Mouse (Mus musculus) cerebellum, adult 9-10 months (tissue): ENCODE measurements around the gene Cib2.

Source experiments
- DNase-seq: peaks from one replicate; pipeline ENCODE4 v3.0.0; 2022

Cib2 gene

DNA sequence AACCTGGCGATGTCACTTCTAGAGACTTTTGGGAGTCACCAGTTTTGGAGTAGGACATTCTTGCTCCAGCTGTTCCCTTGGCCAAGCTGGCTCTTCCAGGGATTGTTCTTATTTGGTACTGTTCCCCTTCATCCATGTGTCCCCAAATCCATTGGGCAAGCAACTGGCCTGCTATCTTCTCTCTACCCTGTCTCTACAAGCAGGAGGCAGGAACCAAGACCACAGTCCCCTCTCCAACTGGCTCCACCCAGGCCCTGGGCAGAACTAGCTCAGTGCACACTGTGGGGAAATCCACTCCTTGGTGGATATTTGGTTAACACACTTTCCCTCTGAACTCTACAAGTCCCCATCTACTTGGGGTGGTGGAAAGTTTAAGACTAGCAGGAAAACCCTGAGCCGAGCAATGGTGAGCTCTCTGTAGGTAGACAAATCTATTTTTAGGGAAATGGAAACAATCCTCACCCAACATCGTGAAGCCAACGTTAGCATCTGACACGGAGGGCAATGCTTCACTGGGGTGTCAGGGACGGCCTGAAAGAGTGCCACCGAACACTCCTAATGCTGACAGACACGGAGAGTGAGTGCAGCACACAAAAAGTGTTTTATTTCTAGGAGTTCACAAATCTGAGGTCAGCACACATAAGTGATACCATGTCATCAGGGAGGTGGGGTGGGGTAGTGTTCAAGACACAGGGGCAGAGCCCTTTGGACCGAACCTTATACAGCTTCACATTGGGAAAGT lies 15.6 kb downstream of the Cib2 start:
- DNase-seq, result no peak

DNA sequence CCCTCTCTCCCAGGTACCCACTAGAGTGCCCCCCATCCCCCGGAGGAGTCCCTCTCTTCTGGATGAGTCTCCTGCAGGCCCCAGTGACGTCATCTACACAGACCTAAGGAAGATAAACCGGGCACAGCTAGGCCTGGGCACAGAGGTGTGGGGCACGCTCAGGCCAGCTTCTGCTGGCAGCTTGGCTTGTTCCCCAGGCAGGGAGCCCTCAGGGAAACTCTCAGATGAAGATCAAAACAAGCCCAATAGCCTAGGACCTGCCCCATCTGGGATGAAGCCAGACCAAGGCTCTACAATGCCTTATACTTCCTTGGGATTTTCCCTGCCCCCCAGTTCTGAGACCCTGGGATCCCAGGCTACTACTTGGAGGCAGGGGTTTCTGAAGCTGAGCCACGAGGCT lies 19.2 kb downstream of the Cib2 start:
- no peak for DNase-seq

DNA sequence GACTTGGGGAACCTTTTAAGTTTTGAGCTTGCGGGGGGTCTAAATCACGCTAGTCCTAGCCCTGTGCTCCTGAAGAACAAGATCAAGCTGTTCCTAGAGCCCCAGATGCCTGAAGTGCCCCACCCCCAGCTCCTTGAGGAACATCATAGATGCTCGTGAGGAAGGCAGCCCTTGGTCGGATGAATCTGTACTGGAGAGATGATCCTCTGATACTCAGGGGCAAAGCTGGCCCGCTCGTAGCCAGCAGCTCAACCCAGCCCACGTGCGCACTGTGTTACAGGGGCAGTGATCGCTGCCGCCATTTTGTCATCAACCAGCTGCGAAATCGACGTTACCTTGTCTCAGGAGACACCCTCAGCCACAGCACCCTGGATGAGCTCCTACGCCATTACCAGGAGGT lies 21.3 kb downstream of the Cib2 start, which contains the start of gene Sh2d7:
TSS of gene Sh2d7 (plus strand) at position 301 of the 400 bp plus-strand sequence.
- DNase-seq, result no peak

DNA sequence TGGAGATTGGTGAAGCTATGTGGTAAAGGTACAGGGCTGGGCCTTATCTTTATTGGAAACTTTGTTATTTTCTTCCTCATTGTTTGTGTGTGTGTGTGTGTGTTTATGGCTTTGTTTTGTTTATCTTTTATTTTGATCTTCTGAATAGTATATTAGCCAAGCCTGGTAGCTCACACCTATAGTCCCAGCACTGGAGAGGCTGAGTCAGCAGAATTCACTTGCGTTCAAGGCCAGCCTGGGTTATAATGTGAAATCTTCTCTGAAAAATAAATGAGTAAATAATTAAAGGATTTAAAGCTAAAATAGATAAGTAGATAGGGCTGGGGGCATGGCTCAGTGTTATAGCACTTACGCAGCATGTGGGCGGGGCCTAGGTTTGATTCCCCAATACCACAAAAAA lies 21.8 kb downstream of the Cib2 start:
- DNase-seq, result no peak

DNA sequence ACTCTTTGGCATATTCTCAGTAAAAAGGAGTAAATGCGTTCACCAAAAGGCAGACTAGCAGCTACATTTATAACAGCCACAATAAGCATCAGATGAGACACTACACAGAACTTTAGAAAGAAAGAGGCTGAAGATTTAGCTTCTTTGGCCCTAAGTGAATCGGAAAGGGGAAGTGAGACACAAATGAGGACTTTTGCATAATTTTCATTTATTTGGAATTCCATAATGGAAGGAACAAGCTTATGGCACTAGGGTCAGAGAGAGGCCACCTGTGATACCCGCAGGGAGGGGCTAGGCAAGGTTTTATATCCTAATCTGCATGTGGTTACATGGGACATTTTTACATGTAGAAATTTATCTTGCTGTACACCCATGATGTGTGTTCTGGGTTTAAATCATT lies 22.5 kb downstream of the Cib2 start:
- no peak for DNase-seq

DNA sequence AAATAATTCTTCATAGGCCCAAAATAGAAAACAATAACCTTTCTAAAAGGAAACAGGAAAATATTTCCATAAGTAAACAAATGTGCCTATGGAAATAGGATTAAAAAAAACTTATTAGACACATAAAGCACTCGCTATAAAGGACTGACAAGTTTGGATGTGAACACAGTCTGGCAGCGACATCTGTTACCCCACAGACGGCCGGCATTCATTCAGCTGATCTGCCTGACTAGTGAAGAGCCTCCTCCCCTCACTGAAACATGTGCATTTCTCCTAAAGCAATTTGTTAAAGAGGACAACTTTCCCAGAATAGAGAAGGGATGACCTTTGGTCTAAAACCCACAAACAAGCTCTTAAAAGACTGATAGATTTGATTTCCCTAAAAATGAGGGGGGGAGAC lies 23.0 kb downstream of the Cib2 start:
- no peak for DNase-seq

DNA sequence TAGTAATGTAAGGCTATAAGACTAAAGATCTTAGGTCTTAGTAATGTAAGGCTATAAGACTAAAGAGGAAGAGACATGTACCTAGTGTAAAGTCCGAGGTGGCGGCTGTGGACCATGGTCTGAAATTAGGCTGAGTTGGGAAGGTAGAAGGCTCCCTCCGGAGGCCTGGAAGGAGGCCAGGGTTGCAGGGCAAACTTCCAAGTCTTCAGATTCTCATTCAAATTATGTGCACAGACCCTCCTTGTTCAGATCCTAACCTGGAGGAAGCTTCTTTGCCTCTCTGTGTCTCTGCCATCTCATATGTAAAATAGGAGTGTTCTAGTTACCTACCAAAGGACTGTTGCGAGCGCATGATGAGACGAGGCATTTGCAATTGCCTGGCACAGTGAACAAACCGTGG lies 23.8 kb downstream of the Cib2 start:
- no peak for DNase-seq

DNA sequence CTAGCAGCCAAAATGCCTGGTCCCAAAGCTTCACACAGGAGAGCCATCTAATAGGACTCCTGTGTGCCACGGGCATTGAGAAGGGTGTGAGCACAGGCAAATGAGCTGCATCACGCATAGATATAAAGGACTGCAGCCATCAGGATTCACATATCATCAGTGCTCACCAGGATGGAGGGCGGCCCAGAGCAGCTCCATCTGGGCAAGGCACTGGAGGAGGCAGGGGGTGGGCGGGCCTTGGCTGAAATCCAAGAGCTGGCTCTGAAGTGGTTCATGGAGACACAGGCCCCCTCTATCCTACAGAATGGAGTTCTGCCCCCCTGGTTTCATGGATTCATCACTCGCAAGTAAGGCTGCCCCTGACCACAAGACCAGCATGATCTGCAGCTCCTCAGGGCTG lies 26.0 kb downstream of the Cib2 start:
- DNase-seq, result no peak

DNA sequence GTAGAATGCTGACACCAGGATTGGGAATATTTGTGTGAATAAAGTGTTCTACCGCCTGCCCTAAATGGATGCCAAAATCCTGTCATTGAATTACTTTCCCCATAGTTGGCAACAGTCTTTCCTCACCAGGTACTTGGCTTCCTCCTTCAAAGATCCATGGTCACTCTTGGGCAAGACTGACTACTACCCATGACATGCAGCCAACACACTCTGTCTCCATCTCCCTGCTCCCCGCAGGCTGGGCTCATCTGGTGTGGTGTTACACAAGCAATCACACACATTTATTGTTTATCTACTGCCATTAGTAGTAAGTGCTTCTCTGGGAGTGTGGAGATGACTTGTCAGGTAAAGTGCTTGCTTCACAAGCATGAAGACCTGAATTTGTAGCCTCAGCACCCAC lies 27.1 kb downstream of the Cib2 start:
- DNase-seq, result no peak

DNA sequence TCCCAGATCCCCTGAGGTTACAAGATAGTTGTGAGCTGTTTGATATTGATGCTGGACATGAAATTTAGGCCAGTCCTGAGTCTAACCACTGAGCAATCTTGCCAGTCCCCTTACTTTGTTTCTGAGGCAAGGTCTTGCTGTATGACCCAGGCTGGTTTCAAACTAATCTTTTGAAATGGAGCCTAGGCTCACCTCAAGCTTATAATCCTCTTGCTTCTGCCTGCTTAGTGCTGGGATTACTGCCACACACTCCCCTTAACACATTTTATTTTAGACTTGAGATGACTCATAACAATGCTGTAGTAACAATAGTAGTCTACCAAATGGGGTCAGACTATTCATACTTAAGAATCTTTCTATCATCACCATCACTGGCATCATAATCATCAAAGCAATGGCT lies 28.6 kb downstream of the Cib2 start:
- DNase-seq, result no peak

DNA sequence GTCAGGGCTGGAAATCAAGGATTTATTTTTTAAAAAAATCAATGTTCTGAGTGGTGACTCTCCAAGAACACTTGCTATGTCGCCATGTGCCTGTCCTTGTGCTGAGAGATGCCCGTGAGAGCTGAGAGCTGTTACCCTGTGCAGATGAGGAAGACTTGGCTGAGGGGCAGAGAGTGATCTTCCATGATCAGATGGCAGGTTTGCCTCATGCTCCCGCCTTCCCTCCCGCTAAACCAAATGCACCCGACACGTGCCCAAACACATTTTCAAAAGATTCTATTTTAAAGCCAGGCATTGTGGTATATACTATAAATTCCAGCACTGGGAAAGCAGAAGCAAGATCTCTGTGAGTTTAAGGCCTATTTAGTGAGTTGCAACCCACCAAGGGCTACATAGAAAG lies 29.2 kb downstream of the Cib2 start:
- DNase-seq, result no peak

DNA sequence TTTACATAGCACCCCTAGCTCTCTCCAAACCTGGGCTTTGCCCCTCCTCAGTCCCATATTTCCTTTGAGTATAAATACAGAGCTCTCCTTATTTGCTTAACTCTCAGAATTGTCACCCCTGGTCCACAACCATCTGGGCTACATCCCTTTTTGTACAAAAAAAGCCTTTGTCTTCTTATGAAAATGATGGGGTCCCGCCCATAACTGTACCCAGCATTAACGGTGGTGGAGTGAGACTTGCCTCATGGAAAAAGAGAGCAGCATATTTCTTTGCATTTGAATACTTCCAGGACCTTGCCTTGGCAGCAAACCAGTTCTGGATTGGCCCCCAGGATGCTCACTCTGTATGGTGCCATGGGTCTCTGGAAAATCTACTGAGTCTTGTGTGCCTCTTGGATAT lies 30.1 kb downstream of the Cib2 start:
- no peak for DNase-seq

DNA sequence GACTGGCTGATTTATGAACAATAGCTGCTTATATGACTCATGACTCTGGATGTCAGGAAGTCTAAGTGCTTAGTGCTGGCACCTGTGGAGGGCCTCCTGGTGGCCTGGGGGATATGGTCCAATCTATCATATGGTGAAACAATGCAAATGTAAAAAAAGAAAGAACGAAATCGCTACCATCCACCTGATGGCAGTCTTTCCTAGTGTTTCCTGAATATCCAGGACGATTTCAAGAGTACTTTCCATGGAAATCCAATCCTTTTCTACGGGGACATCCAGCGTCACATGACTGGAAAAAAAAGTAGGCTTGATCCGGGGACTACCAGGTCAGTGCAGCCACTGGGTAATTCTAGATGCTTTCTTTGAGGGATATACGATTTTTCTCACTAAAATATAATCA lies 32.3 kb downstream of the Cib2 start:
- DNase-seq, result no peak

DNA sequence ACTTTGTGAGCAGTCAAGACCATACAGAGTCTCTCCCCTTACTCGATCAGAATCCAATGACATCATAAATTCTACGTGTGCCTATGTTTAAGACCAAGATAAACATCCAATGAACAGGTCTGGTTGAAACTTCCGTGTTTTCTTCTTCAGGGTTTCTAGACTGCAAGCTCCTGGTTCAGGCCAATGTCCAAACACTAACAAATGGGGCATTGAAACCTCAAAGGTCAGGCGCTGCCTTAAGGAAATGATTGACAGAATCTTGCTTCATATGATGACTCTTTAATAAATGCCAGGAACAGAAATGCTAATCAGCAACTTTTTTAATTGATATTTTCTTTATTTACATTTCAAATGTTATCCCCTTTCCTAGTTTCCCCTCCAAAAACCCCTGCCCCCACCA lies 39.7 kb downstream of the Cib2 start:
- DNase-seq, result no peak

DNA sequence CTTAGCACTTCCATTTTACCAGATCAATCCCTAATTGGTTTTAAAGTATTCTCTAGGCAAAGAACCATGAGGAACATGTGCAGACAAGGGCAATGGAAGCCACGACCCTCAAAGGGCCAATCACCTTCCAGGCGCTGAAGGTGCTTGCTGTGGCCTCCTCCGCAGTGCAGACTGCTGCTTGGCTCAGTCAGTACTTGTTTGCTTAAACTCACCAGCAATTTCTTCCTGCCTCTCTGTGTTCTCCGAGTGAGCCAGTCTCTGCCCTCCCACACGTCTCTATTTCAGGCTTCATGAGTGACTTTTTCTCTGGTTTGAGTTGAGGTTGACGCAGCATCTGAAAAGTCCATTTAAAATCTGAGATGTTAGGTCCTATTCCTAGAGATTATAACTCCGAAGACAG lies 41.1 kb downstream of the Cib2 start:
- no peak for DNase-seq

DNA sequence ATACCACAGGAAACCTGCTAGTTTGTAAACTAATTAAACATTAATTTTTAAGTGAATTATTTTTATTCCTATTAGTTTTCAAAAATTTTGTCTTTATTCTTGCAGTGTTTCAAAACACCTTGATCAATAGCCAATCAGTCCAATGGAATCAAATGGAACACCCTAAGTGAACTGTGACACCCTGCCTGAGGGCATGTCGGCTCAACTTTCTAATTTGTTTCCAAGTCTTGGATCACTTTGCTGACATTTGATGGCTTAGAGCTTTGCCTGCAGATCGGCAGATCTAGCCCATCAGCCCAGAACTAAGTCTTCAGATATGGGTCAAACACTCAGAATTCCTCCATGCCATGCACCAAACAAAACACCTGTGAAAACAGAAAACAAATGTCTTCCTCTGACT lies 44.0 kb downstream of the Cib2 start:
- DNase-seq, result no peak

DNA sequence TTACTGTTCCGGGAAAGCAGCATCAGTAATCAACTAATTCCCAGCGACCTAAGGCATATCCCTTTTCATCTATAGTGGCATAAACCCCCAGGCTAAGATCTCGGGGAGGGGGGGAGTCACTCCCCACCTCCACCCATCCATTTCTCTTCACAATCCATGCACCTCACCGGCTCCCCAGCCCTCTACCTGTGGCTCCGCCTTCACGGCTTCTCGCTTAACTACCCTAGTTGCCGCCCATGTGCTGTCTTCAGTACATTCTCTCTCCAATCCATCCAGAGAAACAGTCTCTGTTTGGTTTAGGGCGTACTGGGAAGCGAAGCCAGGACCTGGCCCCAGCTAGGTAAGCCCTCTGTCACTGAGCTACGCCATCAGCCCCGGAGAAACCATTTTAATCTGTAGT lies 57.1 kb downstream of the Cib2 start:
- peak; percentile 59 for DNase-seq

DNA sequence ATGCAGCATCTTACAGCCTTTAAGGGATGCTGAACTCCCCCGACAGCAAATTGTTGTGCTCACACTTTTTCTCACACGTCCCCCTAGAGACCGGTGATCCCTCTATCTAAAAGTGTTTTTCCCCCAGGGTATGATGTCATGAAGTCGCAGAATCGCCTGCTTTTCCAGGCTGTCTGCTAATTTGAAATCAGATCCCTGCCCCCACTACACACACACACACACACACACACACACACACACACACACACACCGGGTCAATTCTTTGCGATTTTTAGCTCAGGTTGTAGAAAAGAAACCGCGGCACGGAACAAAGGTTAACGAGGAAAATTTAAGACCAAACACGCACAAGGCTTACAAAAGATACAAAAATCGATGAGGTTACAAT lies 57.9 kb downstream of the Cib2 start:
- DNase-seq, result no peak

DNA sequence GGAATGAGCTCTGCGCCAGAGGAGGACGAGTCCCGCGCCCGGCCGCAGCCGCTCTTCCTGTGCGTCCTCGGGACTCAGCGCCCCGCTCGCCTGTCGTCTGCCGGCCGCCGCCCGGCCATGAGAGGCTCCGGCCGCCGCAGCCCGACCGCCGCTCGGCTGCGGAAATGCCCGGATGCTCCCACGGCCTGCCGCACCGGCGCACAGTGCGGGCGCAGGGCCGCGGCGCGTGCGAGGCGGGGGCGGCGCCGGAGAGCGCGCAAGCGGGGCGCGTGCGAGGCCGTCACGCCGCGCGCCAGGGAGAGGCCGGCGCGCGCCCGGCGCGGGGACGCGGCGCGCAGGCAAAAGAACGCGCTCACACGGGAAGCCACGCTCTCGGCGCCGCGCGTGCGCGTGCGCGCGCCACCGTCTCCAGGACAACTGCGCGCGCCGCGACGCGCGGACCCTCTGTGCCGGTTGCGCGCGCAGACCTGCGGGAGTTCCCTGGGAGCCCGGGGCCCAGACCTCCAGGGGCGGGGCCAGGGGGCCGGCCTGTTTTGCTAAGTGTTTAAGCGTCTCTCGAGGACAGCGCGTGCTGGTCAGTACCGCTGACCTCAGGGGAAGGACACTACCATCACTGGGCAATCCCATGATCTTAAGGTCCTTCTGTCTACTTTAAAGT lies 58.4 kb downstream of the Cib2 start, which contains the start of gene Dmxl2:
TSS of gene Dmxl2 (minus strand) at position 174 of the 658 bp plus-strand sequence.
- peak; percentile 92 for DNase-seq

DNA sequence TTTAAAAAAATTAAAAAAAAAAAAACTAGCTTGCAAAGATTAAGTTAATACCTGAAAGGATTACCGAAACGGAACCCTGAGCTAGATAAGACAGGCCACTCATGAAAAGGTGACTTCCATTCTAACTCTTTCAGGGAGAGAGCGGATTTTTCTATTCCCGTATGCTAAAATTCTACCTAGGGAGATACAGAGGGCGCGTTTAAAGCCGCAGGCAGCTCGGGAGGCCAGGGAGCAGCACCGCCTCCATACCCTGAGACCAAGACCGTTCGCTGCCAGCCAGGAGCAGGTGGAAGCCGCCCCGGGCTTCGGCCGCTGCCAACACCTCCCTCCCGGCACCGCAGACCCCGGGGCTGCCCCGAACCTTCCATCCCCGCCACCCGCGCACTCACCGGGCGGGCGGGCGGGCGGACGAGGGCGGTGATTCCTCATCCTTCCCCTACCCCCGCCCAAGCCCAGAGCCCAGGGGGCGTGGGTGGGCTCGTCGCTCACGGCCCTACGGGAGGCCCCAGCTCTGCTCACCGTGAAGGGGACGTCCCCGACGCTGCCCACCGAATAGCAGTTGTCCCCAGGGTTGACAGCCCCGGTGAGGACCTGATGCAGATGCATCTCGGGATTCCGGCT lies 59.1 kb downstream of the Cib2 start:
- DNase-seq, result peak; percentile 75

DNA sequence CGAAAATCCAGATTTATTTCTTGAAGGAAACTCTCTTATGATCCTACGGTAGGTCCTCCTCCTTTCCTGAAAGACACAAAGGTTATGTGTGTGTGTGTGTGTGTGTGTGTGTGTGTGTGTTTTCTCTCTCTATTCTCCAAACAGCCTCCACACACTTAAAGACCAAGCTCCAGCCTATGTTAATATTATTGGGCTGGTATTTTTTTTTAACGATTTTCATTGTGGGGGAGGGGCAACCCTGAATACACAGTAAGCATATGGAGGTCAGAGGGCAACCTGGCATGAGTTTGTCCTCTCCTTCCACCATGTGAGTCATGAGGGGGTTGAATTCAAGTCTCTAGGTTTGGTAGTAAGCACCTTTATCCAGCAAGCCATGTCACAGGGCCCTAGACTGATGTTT lies 60.2 kb downstream of the Cib2 start:
- DNase-seq, result peak; percentile 64

DNA sequence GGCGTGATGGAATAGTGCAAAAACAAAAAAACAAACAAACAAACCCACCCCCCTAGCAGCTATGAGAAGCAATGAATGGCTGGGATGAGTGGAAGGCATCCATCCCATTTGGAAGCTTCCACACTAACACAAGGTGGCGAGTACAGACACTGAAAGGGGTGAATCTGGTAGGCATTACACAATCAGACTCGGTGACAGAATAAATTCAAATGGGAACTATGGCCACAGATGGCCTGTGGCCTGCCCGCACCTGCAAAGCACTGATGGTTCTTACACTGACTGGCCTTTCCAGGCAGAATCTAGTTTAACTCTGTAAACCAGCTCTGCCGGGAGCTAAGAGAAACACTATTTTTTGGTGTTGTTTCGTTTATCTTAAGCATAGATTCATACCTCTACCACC lies 60.7 kb downstream of the Cib2 start:
- DNase-seq, result peak; percentile 65
